Mouse (Mus musculus) G1E (cell line): ENCODE results near the gene Dnajc1. TPM values are rescaled to one million over a fixed set of nuclear protein-coding genes. Genes with fewer than 3 reads are reported as not detected.

Experiments used
- ATAC-seq: 2 replicates; pipeline ENCODE4 v1.8.0; 2016; ENCODE audit warnings: mild to moderate bottlenecking; ENCODE audit not compliant: insufficient number of reproducible peaks, poor library complexity, low FRiP score, severe bottlenecking; ENCODE audit errors: extremely low read depth
- DNase-seq: peaks from one replicate; pipeline ENCODE4 v3.0.0; 2012; ENCODE audit warnings: low spot score
- H3K27me3 ChIP-seq: 2 replicates; pipeline ENCODE4 v1.6.1; 2012; ENCODE audit warnings: mild to moderate bottlenecking, low read length, inconsistent platforms; ENCODE audit not compliant: insufficient read depth
- H3K36me3 ChIP-seq: replicated peaks from 2 replicates; pipeline ENCODE3; 2012; ENCODE audit warnings: mild to moderate bottlenecking, inconsistent platforms
- H3K4me1 ChIP-seq: 2 replicates; pipeline ENCODE4 v1.6.1; 2012; ENCODE audit warnings: low read depth, low read length, inconsistent platforms, mixed read lengths; ENCODE audit not compliant: insufficient read depth
- H3K4me3 ChIP-seq: 2 replicates; pipeline ENCODE4 v1.5.1; 2012; ENCODE audit warnings: low read depth, mild to moderate bottlenecking, inconsistent platforms, low read length, moderate library complexity, mixed read lengths
- H3K9me3 ChIP-seq: replicated peaks from 2 replicates; pipeline ENCODE4 v1.6.1; 2012; ENCODE audit warnings: inconsistent platforms
- CTCF ChIP-seq: IDR thresholded peaks from 2 replicates; pipeline ENCODE4 v1.5.1; 2012; ENCODE audit warnings: low read depth, low read length, inconsistent platforms, mixed read lengths
- GATA1 ChIP-seq: IDR thresholded peaks from 2 replicates; pipeline ENCODE4 v1.6.1; 2012; ENCODE audit warnings: borderline replicate concordance, low read length, inconsistent platforms, mixed read lengths
- GATA2 ChIP-seq: IDR thresholded peaks from 2 replicates; pipeline ENCODE4 v1.6.1; 2012; ENCODE audit warnings: low read depth, low read length, inconsistent platforms, borderline replicate concordance
- POLR2AphosphoS5 ChIP-seq: IDR thresholded peaks from 2 replicates; pipeline ENCODE4 v1.6.1; 2012; ENCODE audit warnings: low read depth, low read length, inconsistent platforms; ENCODE audit not compliant: insufficient replicate concordance
- TAL1 ChIP-seq: conservative IDR thresholded peaks from 2 replicates; pipeline ENCODE4 v1.6.1; 2012; ENCODE audit warnings: low read depth, low read length, inconsistent platforms, mixed read lengths
- polyA plus RNA-seq: library from polyadenylated mRNA; stranded (reverse); fragments of >175 nt; gene quantifications from 2 replicates; pipeline ENCODE4 v1.2.3, GENCODE M21; 2012
- total RNA-seq, 2 experiments: library from RNA; stranded (forward) in 1 of 2; stranded (reverse) in 1 of 2; fragments of 200-1000 nt in 1 of 2; fragments of >200 nt in 1 of 2; fragmentation: Nextera tagmentation in 1 of 2; gene quantifications; 2 replicates each; pipeline ENCODE4 v1.2.3; 2014 to 2017

Gene Dnajc1
- total RNA-seq (2014; fragmentation: Nextera tagmentation) (29.1 and 32.4 TPM in 2 replicates), total RNA-seq (2017) (26.3 and 33.7 TPM in 2 replicates), polyA plus RNA-seq (21.4 and 23.2 TPM in 2 replicates)

DNA sequence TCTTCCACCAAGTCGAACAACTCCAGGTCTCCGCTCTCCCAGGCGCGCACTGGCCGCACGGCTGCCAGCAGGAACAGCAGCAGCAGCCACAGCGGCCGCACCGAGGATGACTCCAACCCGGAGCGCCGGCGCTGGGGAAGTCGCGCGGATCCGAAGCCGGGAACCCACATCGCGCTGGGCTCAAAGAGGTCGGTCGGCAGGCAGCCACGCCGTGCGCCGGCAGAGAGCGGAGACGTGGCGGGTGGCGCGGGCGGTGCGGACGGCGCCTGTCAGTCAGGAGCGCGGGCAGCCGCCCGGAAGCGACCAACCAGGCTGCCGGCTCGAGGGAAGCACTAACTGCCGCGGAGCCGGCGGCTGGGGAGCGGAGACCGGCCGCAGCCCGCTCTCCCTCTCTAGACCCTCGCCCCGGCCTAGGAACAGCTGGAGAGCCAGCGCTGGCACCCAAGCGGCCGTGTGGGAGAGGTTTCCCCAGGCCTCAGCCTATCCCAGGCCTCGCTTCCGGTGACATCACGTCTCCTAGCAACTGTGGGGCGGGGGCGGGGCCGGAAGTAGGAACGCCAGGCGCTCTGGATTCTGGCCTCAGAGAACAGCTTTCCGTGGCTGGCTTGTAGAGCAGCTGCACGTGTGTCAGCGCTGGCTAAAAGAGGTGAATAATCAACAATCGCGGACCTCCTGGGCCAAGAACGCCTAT is at the start of gene Dnajc1:
Dnajc1 (minus strand) TSS at position 500 of the 691 bp plus-strand sequence.
- Histone ChIP-seq H3K4me3 (peak within 1 kb of the TSS; percentile 88), H3K27me3 (peaks cover 3% of the 10 kb centered on the region; the same call in 1 of the 2 replicates), H3K4me1 (peaks cover 16% of the 10 kb centered on the region), H3K36me3 (peaks cover 9% of the 10 kb centered on the region), H3K9me3 (peaks cover 2% of the 10 kb centered on the region; the same call in 1 of the 2 replicates)
- peak; percentile 95 for DNase-seq
- no peak for TF ChIP-seq GATA2
- no peak for TF ChIP-seq GATA1
- TF ChIP-seq POLR2AphosphoS5: no peak
- TF ChIP-seq CTCF: no peak
- ATAC-seq: peak; percentile 99

DNA sequence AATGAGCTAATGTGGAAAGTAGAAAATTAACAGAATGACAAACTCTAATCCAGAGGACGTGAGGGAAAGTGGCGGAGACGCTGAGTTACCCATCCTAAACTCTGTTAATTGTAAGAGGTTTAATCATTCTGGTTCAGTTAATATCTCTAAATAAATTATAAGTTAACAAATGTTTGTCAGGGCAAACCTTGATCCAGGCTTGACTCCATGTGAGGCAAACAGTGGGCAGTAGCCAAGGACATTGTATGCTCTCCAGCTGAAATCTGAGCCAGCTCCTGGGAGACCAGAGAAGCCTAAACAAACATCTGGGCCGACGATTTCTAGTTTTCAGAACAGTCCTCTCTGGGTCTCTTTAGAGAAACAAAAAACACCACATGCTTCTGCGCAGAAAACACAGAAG is 49.2 kb upstream of the Dnajc1 start:
- no peaks in the 10 kb centered on the region for H3K4me1 ChIP-seq
- no peak overlapping the region for H3K4me3 ChIP-seq

DNA sequence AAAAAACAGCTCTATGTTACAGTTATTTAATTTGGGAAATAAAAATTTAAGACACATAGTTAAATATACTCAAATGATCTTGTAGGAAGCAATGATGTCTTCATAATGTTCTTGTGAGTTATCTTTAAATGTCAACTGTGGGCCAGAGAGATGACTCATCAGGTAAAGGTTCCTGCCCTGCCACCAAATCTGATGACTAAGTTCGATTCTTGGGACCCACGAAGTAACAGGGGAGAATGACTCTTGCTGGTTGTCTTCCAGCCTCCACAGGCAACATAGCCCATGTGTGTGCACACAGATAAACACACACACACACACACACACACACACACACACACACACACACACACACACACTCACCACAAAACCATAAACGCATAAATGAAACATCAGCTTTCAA is 22.6 kb upstream of the Dnajc1 start:
- DNase-seq (no peak), ATAC-seq (no peak)
- Histone ChIP-seq H3K4me1 (no peaks in the 10 kb centered on the region), H3K4me3 (no peak overlapping the region), H3K27me3 (peaks cover 3% of the 10 kb centered on the region), H3K36me3 (no peaks in the 10 kb centered on the region), H3K9me3 (no peaks in the 10 kb centered on the region)
- TF ChIP-seq GATA1: no peak
- no peak for TF ChIP-seq TAL1

More for the DNA sequence above, 49.2 kb upstream of the Dnajc1 start:
- no peak for TF ChIP-seq CTCF
- no peak for TF ChIP-seq TAL1
- no peak for DNase-seq
- no peaks in the 10 kb centered on the region for H3K9me3 ChIP-seq
- peaks cover 6% of the 10 kb centered on the region; the same call in 1 of the 2 replicates for H3K27me3 ChIP-seq
- no peaks in the 10 kb centered on the region for H3K36me3 ChIP-seq
- no peak for ATAC-seq

DNA sequence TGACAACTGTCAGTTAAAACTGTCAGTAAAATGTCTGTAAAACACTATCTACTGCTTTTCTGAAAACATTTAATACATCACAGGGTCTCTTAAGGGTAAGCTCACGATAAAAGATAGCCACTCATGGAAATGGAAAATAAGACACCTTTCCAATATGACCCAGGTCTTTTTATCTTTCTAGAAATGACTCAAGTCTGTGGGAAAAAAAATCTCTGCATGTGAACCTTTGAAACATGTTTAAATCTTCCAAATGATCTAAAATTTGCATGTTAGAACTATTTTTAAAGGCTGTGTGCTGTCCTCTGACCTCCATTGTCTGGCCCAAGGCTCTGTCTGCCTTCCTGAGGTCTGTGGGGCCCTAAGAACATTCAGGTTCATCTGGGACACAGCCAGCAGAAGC is 11.0 kb upstream of the Dnajc1 start:
- peaks cover 16% of the 10 kb centered on the region for H3K27me3 ChIP-seq
- no peak for ATAC-seq
- TF ChIP-seq GATA1 (no peak), CTCF (no peak), TAL1 (no peak), POLR2AphosphoS5 (no peak), GATA2 (no peak)
- DNase-seq: no peak
- no peaks in the 10 kb centered on the region for H3K9me3 ChIP-seq
- H3K4me3 ChIP-seq: no peak overlapping the region
- H3K36me3 ChIP-seq: no peaks in the 10 kb centered on the region
- H3K4me1 ChIP-seq: no peaks in the 10 kb centered on the region

DNA sequence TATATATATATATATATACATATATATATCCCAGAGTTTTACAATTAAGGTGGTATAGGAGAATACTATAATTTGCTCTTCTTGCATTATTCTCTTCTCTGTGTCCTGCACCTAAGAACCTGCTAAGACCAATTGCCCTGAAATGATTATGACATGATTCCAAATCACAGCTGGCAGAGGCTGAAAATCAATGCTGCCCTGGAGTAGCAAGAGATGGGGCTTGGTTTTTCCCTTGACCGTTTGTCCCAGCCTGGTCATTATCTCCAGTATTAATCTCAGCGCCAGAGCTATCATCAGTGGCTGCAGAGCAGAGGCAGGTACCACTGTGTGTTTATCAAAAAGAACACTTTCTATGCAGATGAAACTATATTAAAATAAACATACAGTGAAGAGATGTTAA is 9.1 kb upstream of the Dnajc1 start:
- no peak for ATAC-seq
- Histone ChIP-seq H3K4me3 (no peak overlapping the region), H3K36me3 (no peaks in the 10 kb centered on the region), H3K9me3 (no peaks in the 10 kb centered on the region), H3K27me3 (peaks cover 16% of the 10 kb centered on the region), H3K4me1 (no peaks in the 10 kb centered on the region)
- no peak for DNase-seq
- TF ChIP-seq GATA2: no peak
- no peak for TF ChIP-seq CTCF
- TF ChIP-seq POLR2AphosphoS5: no peak
- no peak for TF ChIP-seq TAL1
- TF ChIP-seq GATA1: no peak

DNA sequence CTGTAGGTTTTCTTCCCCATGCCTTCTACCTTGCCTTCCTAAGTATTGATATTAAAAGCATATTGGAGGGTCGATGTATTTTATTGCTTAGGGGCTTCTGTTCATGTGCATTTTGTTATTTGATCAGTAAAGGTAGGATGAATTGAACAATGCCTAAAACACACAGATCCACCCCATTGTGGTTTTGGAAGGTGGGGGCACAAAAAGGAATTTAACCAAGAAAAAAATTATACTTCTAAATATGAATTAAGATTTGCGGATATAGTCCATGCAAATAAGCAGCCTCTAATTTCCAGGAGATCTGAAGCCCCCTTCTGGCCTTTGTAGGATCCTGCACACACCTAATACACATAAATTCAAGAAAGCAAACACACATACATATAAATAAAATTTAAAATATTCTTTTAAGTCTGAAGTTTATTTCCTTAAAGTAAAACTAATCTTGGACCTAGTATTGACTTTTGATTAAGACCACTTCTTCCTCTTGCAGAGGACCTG is 441 bp upstream of the Dnajc1 start:
- Histone ChIP-seq H3K36me3 (peaks cover 7% of the 10 kb centered on the region), H3K4me1 (peaks cover 16% of the 10 kb centered on the region), H3K27me3 (peaks cover 3% of the 10 kb centered on the region; the same call in 1 of the 2 replicates), H3K9me3 (peaks cover 2% of the 10 kb centered on the region; the same call in 1 of the 2 replicates), H3K4me3 (peak overlapping the region; percentile 88)
- TF ChIP-seq CTCF: no peak
- no peak for ATAC-seq
- no peak for DNase-seq
